Mouse (Mus musculus): ENCODE results near the gene Cacng3.

DNA sequence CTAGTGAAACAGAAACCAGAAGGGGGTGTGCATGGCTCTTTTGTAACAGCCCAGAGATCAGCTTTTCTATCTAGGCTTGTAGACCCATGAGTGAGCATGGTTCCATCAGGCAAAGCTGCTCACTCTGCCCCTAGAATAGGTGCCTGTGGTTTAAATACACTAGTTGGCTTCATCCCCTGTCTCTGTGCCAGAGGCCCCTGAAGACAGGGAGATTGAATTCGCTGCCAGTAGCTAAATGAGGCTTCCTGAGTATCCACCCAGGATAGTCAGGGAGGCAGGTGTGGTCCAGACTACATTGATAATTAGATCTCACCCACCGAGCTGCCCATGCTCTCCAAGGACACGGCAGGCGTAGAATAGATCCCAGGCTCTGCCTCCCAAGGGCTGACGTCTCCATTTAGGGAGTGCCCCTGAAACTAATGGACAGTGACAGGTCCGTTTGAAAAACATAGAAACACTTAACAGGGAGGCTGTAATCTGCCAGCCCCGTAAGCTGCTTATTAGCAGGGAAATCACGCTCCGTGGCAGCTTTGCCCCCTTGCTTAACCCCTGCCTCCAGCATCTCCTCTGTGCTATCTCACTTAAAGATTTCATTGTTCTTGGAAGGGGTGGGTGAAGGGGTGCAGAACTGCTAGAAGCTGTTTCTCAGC is 48.0 kb upstream of the Cacng3 start:
- TF ChIP-seq CTCF (conservative IDR thresholded peaks at IDR 0.05 in 1 of 2, IDR thresholded peaks at IDR 0.05 in 1 of 2; ENCODE audit: low read depth in 2 of 2, low read length in 2 of 2) (no peak), EP300 (IDR thresholded peaks at IDR 0.05; ENCODE audit: low read length) (no peak), NELFE (IDR thresholded peaks at IDR 0.05; ENCODE audit: low read depth, low read length) (no peak), MAX (IDR thresholded peaks at IDR 0.05; ENCODE audit: low read length) (no peak), HCFC1 (IDR thresholded peaks at IDR 0.05; ENCODE audit: low read depth, low read length) (no peak), POLR2A (IDR thresholded peaks at IDR 0.05; ENCODE audit: low read depth, low read length) (no peak)

Measured in CH12.LX (cell line).